Mouse (Mus musculus): ENCODE measurements around the gene Slc39a10.

The Slc39a10 gene

DNA sequence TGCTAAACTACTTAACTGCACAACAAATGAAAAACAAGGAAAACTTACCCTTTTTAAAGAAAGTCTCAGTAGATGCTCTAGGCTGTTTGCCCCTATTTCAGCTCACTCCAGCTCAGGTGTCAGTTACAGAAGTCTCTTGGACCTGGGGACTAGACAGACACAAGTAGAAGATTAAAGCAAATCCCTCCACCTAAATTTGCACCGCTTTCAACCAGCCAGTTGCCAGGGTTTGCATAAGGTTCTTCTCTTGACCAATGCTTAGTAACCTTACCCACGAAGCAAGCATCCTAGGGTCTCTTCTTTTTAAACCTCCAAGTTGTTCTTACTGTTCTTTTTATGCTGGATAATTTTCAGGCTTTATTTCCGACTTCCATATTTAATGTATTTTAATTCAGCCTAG lies at the start of gene Slc39a10:
Gene Slc39a10 (minus strand): TSS at position 101 of the 400 bp plus-strand sequence.
- no peak for DNase-seq (ENCODE audit: low spot score)

DNA sequence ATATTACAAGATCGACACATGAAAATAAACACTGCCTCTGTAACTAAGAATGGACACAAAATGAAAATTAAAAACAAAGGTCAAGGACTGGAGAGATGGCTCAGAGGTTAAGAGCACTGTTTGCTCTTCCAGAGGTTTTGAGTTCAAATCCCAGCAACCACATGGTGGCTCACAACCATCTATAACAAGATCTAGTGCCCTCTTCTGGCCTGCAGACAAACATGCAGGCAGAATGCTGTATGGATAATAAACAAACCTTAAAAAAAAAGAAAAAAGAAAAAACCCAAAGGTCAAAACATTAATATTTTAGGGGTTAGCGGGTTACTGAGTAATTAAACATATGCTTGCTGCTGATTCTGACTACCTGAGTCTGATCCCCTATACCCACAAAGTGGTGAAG lies 46.6 kb upstream of the Slc39a10 start:
- DNase-seq (ENCODE audit: low spot score) = no peak

DNA sequence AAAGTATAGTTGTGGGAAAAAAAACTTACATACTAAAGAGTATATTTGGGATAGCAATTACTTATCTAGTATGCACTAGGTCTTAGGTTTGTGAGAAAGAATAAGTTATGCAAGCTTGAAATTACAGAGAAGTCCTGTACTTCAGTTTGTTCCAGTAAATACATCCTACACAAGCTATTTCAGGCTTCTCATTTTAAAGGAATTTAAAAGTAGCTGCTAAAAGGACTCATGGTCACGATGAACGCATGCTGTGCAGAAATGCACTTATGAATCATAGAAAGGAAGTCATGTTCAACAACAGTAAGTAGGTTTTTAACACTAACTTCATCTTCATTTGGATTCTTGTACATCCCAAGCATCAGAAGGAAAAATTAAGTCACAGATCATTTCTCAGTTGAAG lies 45.0 kb upstream of the Slc39a10 start:
- DNase-seq (ENCODE audit: low spot score) = no peak

DNA sequence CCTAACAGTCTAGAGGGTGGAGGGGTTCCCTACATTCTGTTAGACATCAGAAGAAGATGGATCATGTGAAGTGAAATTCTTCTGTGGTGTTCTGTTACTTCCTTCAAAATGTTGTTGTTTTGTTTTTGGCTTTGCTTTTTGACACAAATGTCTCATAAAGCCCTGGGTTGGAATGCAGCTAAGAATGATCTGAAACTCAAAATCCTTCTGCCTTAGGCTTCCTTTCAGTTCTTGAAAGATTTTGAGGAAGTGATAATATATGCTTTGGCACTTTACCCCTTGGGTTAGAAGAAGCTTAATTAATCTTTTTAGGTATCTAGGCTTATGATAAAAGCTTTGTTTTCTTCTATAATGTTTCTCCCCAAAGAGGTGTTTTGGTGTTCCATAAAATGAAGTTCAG lies 34.5 kb upstream of the Slc39a10 start:
- no peak for DNase-seq (ENCODE audit: low spot score)

- DNase-seq (ENCODE audit: low spot score) = no peak
These were observed 33.6 kb upstream of the Slc39a10 start for GRCm38 (mm10) chr1:46926239-46926638.

- DNase-seq (ENCODE audit: low spot score) = no peak
These were observed 32.3 kb upstream of the Slc39a10 start for GRCm38 (mm10) chr1:46924992-46925391.

- no peak for DNase-seq (ENCODE audit: low spot score)
These were observed 30.3 kb upstream of the Slc39a10 start for GRCm38 (mm10) chr1:46922904-46923303.

GRCm38 (mm10) chr1:46921630-46922029 lies 29.0 kb upstream of the Slc39a10 start:
- no peak for DNase-seq (ENCODE audit: low spot score)

DNA sequence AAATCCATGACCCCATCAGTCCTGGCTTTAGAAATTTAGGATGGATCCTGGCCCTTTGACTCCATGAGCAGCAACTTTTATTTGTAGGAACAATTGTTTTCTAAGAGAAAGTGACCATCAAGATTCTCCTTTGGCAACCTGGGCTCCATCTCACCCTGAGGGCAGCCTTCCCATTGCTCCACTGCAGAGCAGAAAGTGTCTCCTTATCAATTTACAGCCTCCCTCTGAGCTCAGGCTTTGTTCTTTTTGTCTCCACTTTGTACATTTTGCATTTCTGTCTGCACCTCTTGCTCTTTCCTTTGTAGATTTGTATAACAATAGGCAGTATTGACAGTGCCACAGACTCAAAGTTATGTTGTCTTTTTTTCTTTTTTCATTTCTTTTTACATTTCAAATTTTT lies 23.6 kb upstream of the Slc39a10 start:
- no peak for DNase-seq (ENCODE audit: low spot score)

- no peak for DNase-seq (ENCODE audit: low spot score)
These were observed 21.7 kb upstream of the Slc39a10 start for GRCm38 (mm10) chr1:46914349-46914748.

DNA sequence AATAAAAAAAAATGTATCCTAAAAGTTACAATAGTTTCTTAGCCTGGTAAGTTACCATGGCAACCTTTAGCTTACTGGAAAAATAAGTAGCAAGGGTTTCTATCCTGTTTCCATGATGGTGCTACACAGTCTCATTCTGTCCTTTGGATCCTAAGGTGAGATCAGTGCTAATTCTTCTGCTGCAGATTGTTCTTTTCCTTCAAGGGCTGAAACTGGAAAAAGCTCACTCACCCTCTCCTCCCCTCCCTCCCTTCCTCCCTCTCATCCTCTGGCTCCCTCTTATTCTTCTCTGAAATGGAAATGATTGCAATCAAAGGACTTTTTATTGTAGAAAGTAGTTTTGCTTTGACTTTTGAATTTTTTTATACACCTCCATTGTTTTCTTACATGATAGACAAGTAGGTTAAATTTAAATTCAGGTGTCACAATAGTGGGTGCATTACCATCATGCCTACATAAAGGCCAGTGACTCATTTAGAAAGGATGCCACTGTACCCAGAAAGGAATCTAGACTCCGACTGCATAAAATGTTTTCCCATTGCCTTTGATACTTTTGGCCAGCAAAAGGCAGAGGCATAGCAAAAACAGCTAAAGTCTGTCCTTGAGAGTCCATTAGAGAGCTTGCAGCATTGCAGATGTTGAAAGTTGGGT lies 20.0 kb upstream of the Slc39a10 start:
- no peak for DNase-seq (ENCODE audit: low spot score)

- no peak for DNase-seq (ENCODE audit: low spot score)
These were observed 17.5 kb upstream of the Slc39a10 start for GRCm38 (mm10) chr1:46910154-46910553.

DNA sequence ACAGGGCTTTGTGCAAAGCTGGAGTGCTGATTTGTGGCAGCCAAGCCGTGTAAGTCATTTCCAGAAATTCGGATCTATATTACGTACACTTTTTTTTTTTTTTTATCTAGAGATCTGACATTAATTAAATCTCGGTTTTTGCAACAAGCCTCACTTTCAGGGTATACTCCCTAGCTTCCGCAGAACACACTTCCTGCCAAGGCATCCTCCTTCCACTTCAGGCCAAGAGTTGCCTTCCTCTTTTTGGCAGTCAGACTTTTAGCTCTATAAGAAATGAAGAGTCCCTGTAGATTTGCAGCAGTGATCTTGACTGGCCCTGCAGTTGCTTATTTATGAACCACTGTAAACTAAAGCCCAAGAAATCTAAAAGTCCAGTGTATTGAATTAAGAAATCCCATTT lies 13.1 kb upstream of the Slc39a10 start:
- no peak for DNase-seq (ENCODE audit: low spot score)

- DNase-seq (ENCODE audit: low spot score) = no peak
These were observed 9.5 kb upstream of the Slc39a10 start for GRCm38 (mm10) chr1:46902102-46902683.

DNA sequence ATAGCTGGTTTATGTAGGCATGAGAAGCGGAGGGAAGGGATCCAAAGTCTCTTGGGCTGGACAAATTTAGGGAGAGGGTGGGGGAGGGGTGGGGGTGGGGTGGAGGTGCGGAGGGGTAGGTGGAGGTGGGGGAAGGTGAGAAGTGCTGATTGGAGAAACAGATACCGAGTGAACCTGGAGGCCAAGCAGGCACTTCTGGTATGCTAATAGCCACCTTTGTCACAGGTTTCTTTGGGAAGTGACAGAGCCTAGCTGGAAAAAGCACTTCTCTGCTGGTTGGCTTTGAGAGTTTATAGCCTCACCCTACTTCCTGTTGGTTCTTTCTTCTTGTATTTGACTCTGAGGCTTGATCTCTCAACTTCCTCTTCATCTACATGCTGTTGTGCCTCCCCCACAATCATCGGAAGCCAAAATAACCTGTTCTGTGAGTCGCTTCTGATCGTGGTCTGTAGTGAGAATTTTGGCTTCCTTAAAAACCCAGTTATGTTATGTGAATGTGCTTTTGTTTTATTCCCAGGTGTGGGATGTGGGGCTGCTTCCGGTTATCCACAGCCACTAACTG lies 1.7 kb upstream of the Slc39a10 start:
- no peak for DNase-seq (ENCODE audit: low spot score)

DNA sequence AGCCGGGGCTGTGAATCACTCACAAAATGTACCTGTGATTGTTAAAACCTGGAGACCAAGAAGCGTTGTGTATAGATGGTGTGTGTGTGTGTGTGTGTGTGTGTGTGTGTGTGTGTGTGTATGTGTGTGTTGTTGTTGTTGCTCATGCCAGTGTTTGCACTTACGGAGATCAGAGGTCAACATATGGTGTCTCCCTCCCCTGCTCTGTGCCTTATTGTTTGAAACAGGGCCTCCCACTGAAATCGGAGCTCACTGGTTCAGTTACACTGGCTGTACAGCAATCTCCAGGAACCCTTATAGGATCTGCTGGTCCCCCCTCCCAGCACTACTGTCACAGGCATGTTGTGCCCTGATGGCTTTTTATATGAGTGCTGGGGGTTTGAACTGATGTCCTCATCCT lies 3.9 kb downstream of the Slc39a10 start:
- no peak for DNase-seq (ENCODE audit: low spot score)

DNA sequence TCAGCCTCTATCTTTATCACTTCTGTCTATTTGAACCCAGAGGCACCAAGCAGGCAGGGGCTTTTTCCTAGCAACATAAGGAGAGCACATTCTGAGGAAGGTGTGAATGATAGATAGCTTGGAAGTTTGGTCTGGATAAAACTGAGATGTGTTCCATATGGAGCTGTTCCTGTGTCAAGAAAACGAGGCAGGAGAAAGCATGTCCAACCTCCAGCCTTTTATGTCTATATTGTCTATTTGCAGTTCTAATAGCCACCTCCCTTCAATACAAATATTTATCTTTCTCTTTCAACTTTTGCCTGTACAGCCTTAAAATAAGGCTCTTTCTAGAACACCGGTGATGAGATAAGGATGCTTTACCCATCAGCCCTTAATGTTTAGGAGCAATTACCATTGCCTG lies 4.3 kb downstream of the Slc39a10 start:
- no peak for DNase-seq (ENCODE audit: low spot score)

- no peak for DNase-seq (ENCODE audit: low spot score)
These were observed 4.7 kb downstream of the Slc39a10 start for GRCm38 (mm10) chr1:46887908-46888307.

GRCm38 (mm10) chr1:46886091-46886490 lies 6.6 kb downstream of the Slc39a10 start:
- DNase-seq (ENCODE audit: low spot score) = no peak

- DNase-seq (ENCODE audit: low spot score) = no peak
These were observed 7.4 kb downstream of the Slc39a10 start for GRCm38 (mm10) chr1:46885231-46885630.

- no peak for DNase-seq (ENCODE audit: low spot score)
These were observed 12.7 kb downstream of the Slc39a10 start for GRCm38 (mm10) chr1:46879951-46880350.

GRCm38 (mm10) chr1:46873770-46874169 lies 18.9 kb downstream of the Slc39a10 start:
- DNase-seq (ENCODE audit: low spot score) = no peak

GRCm38 (mm10) chr1:46869788-46870187 lies 22.9 kb downstream of the Slc39a10 start:
- no peak for DNase-seq (ENCODE audit: low spot score)
